Mouse (Mus musculus): ENCODE results near the gene Ankrd24.

Gene Ankrd24

DNA sequence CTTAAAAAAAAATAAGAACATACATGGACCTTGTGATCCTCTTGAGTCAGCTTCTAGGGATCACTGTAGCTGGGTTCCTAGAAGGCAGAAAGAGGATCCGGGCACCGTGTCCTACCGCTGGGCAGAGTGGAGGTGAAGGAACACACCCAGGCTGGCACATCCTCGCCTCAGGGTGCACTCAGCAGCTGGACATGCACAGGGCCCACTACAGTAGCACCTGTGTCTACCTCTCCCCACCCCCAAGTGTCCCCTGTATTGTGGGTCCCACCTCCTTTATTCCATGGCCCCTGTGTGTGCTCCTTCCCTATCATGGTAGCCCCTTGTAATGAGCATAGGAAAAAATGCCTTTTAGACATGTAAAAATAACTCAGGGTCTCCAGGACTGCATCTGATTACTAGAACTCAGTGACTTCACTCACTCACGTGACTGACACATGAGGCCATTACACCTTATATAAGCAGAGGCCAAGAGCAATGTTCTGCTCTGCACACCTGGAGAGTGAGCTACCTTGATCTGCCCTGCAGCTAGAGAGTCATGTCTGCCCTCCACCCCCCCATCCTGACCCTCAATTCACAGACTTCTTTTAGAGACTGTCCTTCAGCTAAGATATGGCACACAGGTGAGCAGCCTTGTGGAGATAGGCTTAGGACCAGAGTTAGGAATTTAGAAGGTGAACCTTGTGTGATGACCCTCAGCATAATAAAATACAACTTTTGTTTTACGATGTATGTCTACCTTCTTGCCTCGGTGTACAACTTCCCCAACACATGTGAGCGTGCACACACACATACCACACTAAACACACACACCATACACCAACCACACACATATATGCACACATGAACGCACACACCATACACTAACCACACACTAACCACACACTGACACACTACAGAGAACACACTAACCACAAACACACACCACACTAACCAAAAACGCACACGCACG is 24.0 kb upstream of the Ankrd24 start:
- in situ Hi-C loops (cut with MboI; ENCODE audit: low pct_unique_long_range_greater_than_20kb in 1 of 2, low sequenced_read_pairs in 2 of 2, unreplicated experiment in 1 of 2), result loop anchor here (5.0 to 10.0 kb wide), 2 partner anchors 42 to 49 kb away; partner anchors contain the start of gene Aes (in 1 of the 2)

DNA sequence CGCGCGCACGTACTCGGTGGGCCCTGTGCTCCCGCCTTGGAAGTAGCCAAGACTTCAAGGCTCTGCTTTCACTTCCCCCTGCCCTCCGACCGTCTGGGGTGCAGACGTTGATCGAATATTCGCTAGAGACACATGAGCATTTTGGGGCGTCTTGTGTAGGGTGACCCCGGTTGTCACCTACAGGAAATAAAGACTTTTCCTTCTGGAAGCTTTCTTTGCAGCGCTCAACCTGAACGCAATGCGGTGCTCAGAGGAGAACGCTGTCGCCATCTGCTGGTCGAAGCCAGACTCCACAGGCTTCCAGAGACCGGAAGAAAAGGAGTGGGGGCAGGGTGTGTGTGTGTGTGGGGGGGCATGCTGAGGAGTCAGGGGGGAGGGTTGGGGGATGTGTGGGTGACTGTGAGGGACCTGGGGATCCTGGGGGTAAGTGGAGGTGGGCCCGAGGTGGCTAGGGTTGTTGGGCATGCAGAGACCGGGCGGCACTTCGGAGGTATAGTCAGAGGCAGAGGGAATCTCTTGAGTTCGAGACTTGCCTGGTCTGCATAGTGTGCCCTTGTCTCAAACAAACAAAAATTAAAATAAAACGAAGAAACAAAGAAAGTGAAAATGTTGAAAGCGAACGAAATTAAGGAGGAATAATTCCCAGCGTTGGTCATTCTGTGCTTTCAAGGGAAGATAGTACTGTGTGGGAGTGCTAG is 23.2 kb upstream of the Ankrd24 start:
- in situ Hi-C loops (cut with MboI; ENCODE audit: low pct_unique_long_range_greater_than_20kb in 1 of 2, low sequenced_read_pairs in 2 of 2, unreplicated experiment in 1 of 2), result loop anchor here (5.0 to 10.0 kb wide), 2 partner anchors 43 to 50 kb away; partner anchors contain the start of gene Aes (in 1 of the 2)

DNA sequence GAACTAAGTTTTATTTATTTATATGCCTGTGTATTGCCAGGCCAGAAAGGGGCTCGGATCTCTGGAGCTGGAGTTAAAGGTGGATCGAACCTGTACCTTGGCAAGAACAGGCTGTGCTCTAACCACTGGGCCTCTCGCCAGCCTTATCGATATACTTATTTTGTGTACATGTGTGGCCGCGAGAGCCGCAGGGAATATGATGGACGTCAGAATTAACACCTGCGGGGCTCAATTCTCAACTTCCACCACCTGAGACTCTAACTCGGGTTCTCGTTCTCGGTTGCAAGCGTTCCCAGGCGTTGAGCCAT is 22.7 kb upstream of the Ankrd24 start:
- in situ Hi-C loops (cut with MboI; ENCODE audit: low pct_unique_long_range_greater_than_20kb in 1 of 2, low sequenced_read_pairs in 2 of 2, unreplicated experiment in 1 of 2), result loop anchor here in 1 of 2 experiments (10.0 kb wide), 1 partner anchor 51 kb away; the partner anchor contains the start of gene Aes

DNA sequence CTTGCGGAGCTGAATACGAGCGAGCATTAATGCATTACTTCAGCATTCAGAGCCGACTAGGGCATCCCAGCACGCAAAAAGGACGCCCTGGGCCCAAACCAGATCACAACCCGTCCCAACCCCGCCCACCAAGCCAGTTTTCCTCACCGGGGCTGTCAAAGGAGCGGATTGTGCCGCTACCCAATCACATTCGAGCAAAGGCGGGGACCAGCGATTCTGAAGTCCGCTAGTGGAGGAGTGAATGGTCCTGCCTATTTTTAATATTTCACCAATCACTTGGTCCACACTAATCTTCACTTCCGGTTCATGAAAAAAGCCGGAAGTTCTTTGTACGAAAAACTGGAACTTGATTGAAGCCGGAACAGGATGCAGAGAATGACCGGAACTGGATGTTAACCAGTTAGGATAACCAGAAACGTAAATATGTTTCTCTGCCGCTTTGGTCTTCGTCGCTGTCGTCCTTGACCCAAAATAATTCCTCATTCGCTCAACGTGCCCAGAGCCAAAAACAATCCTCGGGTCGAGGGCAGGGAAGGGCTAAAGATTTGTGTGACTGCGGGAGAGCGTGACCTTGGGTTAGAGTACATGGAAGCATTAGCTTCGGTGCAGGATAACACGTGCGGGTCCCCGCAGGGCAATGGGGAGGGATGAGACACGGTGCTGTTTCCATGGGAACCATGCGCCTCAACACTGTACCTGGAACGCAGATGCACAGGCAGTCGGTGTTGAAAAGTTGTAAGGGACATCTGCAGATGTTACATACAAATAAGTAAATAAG is 22.2 kb upstream of the Ankrd24 start, which contains the start of gene BC025920:
TSS of gene BC025920 (plus strand) at position 297 of the 778 bp plus-strand sequence.
- in situ Hi-C loops (cut with MboI; ENCODE audit: low pct_unique_long_range_greater_than_20kb in 1 of 2, low sequenced_read_pairs in 2 of 2, unreplicated experiment in 1 of 2), result loop anchor here in 1 of 2 experiments (10.0 kb wide), 1 partner anchor 51 kb away; the partner anchor contains the start of gene Aes

DNA sequence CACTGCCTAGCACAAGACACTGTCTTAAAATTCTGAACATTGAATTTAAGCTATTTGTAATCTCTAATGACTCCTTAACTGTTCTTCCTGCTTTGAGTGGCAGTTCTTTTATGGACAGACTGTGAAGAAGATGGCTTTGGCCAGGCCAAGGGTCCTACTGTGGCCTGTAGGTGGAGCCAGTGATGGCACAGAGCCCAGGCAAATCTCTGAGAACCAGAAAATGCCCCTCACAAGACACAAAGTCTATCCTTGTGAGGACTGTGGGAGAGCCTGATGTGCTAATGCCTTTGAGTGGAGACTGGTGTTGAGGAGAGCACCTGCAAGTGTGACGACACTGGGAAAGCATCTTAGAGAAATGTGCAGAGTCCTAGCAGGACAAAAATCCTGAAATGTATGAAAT is 20.0 kb upstream of the Ankrd24 start:
- in situ Hi-C loops (cut with MboI; ENCODE audit: low pct_unique_long_range_greater_than_20kb in 1 of 2, low sequenced_read_pairs in 2 of 2, unreplicated experiment in 1 of 2), result loop anchor here in 1 of 2 experiments (10.0 kb wide), 1 partner anchor 54 kb away; the partner anchor contains the start of gene Aes

DNA sequence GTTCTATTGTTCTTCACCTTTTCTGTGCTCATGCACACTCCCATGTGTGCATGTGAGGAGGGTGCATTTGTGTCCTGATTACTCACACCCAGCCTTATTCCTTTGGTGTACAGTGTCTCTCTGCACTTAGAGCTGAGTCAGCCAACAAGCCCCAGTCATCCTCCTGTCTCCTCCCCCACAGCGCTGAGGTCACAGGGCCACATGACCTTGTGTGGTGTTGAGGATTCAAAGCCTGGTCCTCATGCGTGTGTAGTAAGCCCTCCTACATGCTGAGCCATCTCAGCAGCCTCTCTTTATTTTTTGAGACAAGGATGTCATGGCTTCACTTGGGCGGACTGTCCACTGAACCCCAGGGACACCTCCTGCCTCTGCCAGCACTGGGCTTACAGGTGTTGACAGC is 15.6 kb upstream of the Ankrd24 start:
- in situ Hi-C loops (cut with MboI; ENCODE audit: low pct_unique_long_range_greater_than_20kb in 1 of 2, low sequenced_read_pairs in 2 of 2, unreplicated experiment in 1 of 2), result no loop called here

DNA sequence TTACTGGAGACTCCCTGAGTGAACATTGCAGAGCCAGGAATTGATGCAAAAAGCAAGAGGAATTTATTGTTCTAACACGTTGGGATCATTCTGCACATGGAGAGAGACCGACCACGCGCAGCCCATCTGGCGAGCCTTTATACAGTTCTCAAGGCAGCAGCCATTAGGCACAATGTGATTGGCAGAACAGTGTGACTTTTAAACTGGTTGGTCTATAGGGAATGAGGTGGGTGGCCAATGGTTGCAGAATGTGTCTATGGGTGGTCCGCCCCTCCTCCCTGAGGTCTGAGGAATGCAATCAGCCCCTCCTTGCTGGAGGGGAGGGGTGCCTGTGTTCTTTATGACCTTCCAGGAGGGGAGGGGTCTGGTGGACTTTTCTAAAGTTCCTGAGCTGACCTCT is 12.9 kb upstream of the Ankrd24 start:
- in situ Hi-C loops (cut with MboI; ENCODE audit: low pct_unique_long_range_greater_than_20kb in 1 of 2, low sequenced_read_pairs in 2 of 2, unreplicated experiment in 1 of 2), result no loop called here

DNA sequence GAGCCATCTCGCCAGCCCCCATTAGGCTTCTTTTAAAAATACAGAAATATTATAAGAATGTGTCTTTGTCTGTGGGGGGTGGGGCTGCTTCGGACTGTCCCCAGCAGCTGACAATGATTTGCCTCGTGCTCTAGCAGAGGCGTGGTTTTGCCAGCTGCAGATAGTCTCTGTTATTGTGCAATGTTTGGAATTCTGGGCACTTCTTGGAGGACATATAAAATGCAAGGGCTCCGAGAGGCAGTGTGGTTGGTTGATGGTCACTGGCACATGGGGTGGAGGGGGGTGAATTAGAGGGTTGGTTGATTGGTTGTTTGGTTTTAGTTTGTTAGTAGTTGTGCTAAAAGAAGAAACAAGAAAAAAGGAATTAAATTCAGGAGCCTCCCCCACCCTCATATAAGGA is 8.4 kb upstream of the Ankrd24 start:
- in situ Hi-C loops (cut with MboI; ENCODE audit: low pct_unique_long_range_greater_than_20kb in 1 of 2, low sequenced_read_pairs in 2 of 2, unreplicated experiment in 1 of 2), result no loop called here

DNA sequence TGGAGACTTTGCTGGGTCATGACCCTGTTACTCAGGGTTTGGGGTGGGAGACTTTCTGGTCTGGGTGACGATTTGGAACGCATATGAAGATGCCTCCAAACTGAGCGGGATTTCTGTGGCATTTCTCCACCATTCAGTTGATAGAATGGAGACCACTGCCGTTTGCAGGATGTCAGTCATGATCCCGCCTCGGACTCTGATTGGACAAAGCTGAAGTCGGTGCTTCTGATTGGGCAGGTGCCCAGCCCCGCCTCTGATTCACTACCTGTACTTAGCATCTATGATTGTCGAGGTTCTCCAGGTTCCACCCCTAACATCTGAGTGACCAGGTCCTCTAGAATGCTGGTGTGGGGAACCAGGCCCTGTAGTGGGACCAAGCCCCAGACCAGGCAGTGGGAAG is 7.6 kb upstream of the Ankrd24 start:
- in situ Hi-C loops (cut with MboI; ENCODE audit: low pct_unique_long_range_greater_than_20kb in 1 of 2, low sequenced_read_pairs in 2 of 2, unreplicated experiment in 1 of 2), result no loop called here

DNA sequence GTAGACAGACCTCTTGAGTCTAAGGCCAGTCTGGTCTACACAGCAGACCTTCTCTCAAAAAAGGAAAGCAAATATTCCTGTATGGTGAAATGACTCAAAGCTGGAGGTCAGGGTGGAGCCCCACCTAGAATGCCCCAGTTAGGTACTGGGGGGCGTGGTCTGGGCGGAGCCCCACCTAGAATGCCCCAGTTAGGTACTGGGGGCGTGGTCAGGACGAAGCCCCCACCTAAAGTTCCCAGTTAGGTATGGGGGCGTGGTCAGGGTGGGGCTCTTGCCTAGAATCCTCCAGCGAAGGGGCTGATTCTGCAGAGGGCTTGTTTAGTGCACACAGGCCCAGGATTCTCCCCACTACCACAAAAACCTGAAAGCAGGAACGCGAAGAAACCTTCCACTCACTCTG is 4.9 kb upstream of the Ankrd24 start:
- in situ Hi-C loops (cut with MboI; ENCODE audit: low pct_unique_long_range_greater_than_20kb in 1 of 2, low sequenced_read_pairs in 2 of 2, unreplicated experiment in 1 of 2), result no loop called here

DNA sequence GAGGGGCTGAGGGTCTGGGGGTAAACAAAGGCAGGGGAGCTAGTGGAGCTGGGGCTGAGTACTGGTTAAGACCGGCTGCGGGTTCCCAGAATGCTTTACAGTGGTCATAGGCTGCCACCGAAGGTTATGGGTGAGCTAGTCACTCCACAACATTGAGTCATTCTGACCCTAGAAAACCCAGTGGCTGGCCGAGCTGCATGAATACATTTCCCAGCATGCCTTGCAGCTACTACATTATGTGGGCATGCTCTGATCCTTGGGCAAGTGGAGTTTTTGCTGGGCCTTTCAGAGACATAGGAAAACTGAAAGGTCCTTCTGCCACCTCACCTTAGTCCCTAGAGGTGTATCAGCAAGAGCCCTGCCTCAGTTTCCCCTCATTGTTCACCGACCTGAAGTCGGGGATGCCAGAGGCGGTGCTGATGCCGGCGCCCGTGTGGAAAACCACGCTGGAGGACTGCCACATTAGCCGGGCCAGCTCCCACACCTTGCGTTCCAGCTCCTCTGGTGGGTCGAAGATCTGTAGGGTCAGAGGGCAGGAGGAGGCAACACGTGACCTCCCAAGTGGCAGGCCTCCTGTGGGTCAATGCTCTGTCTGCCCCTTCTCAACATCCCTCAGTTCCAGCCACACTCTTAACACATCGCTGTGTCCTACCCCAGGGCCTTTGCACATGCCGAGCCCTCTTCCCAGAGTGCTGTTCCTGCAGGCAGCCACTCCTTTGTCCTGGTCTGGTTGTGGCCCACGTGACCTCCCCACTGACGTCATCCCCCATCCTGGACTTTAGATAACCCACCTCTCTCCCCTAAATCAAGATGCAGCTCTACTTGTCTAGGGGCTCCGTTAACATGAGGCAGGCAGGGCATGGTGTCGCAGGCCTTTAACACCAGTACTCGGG is 2.0 kb upstream of the Ankrd24 start:
- in situ Hi-C loops (cut with MboI; ENCODE audit: low pct_unique_long_range_greater_than_20kb in 1 of 2, low sequenced_read_pairs in 2 of 2, unreplicated experiment in 1 of 2), result no loop called here

DNA sequence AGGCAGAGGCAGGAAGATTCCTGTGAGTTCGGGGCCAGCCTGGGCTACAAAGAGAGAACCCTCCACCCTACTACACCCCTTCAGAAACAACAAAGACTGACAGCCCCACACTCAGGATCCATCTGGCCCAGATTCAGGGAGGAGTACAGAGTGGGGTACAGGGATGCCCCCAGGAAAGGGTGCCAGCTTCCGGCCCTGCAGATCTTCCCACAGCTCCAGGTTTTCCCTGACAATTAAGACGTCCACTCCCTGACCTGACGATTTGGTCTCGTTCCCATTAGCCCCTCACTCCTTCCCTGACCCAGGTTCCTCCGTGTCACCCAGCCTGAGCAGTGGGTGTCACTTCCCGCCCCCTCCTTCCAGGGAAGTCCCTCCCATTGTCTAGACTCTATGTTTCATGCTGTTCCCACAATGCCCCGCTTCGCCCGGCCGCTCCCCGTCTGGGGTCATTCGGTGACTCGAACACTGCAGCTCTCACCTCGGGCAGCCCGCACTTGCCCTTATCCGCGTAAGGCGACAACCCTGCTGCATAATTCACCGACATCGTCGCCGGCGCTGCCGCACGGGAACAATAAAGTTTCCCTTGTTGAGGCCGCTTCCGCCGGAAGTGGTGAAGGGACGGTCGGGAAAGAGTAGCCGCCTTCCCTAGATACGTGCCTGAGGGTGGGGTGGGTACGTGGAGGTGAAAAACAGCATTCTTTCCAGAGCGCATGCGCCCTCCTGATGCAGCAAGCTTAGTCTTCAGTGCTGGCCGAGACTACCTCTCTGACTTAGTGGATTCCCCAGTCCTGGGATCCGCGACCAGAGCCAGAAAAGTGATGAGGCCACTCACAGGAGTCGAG is 1.1 kb upstream of the Ankrd24 start, which contains the start of gene Sirt6:
TSS of gene Sirt6 (minus strand) at position 804 of the 842 bp plus-strand sequence.
- in situ Hi-C loops (cut with MboI; ENCODE audit: low pct_unique_long_range_greater_than_20kb in 1 of 2, low sequenced_read_pairs in 2 of 2, unreplicated experiment in 1 of 2), result no loop called here

DNA sequence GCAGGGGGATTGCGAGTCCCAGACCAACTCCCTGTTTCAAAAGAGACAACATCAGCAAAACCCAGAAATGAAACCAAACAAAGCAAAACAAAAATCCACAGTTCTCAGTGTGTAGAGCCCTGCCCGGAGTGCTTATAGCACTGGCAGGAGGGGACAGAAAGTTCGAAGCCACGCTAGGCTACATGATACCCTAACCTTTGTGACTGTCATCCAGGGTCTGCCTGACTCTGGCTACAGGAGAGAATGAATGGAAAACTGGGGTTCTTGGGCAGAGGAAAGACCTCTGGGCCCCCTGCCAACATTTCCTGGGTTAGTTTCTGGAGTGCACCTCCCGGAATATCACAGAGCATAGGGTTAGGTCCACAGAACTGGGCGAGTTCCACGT is 512 bp upstream of the Ankrd24 start:
- in situ Hi-C loops (cut with MboI; ENCODE audit: low pct_unique_long_range_greater_than_20kb in 1 of 2, low sequenced_read_pairs in 2 of 2, unreplicated experiment in 1 of 2), result no loop called here

DNA sequence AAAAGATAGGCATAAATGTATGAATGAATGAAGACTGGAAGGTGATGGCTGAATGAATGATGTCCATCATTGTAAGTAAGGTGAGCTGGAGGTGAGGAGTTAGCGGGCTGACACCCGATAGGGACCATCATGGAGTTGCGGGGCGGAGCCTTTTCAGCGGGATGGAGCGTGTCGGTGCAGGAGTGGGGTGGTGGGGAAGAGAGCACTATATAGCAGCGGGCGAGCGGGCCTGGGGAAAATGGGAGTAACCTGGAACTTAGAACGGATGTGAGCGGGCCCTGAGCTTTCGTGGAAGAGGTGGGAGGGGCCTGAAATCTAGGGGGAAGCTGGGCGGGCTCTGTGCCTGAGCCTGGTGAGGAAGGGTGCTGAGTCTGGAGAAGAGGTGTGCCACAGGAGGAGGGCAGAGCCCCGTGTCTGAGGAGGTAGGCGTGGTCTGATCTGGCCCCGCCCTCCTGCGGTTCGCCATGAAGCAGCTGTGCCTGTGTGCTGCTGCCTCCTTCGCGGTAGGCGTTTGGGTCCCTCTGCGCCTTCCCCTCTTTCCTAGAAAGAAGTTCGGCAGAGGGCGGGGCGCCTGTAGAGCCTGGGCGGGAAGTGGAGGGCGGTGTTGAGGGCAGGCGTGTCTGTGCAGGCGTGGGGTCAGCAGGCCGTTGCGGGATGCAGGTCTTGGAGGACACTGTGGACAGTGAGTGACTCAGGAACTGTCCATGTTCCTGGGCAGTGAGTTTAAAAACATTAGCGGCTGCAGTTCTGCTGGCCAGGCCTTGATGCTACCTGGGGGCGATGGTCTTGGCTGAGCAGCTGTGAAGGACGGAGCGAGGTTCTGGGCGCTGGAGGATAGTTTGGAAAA is 5.1 kb downstream of the Ankrd24 start:
- in situ Hi-C loops (cut with MboI; ENCODE audit: low pct_unique_long_range_greater_than_20kb in 1 of 2, low sequenced_read_pairs in 2 of 2, unreplicated experiment in 1 of 2), result no loop called here

DNA sequence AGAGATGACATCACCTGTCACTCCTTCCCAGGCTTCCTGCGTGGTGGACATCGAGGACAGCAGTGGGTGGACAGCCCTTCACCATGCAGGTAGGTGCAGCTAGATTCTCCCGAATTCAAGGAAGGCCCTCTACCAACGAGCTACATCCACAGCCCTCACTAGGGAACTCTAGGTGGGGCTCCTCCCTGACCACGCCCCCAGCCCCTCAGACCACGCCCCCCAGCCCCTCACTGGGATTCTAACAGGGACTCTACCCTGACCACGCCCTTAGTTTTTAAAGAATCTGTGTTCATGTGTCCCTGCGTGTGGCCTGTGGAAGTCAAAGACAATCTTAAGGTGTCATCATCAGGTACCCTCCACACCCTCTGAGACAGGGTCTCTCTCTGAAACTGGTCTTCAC is 8.0 kb downstream of the Ankrd24 start:
- in situ Hi-C loops (cut with MboI; ENCODE audit: low pct_unique_long_range_greater_than_20kb in 1 of 2, low sequenced_read_pairs in 2 of 2, unreplicated experiment in 1 of 2), result no loop called here

DNA sequence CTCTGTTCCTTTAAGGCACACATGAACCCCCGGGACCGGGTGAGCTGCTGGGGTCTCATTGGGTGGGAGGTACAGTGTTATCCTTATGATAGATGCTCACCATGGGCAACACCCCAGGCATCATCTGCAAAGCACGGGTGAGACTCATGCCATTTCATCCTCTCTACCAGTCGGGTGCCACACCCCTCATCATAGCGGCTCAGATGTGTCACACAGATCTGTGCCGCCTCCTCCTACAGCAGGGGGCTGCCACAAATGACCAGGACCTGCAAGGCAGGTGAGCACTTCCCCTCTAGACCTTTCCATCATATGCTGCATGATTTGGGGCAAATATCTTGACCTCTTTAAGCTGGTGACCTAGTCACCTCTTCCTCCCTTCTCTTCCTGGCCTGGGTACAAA is 9.8 kb downstream of the Ankrd24 start:
- in situ Hi-C loops (cut with MboI; ENCODE audit: low pct_unique_long_range_greater_than_20kb in 1 of 2, low sequenced_read_pairs in 2 of 2, unreplicated experiment in 1 of 2), result no loop called here
